Mouse (Mus musculus) hindbrain, embryonic 11.5 days (tissue): Measurements from ENCODE around the gene Bcl2l13. TPM values are rescaled to one million over a fixed set of nuclear protein-coding genes. Genes with fewer than 3 reads are reported as not detected.
"Not testable (repeated sequence)": the region's sequence is repeated elsewhere in the genome, so short reads cannot be mapped to it uniquely, and the experiment has no call there.

Experiments used
- ATAC-seq: fragments of 200-750 bp; cut with Nextera tagmentation; 2 replicates; pipeline ENCODE4 v1.8.0; 2017; ENCODE audit warnings: mild to moderate bottlenecking, moderate TSS enrichment, moderate library complexity; ENCODE audit not compliant: low FRiP score
- DNase-seq: peaks from one replicate; pipeline ENCODE4 v3.0.0-alpha.2; 2015; ENCODE audit warnings: low spot score
- H3K27ac ChIP-seq: fragments of 300-500 bp; sonication (generic); 2 replicates; pipeline ENCODE4 v1.5.1; 2014; ENCODE audit warnings: mild to moderate bottlenecking, low read depth, low read length
- H3K27me3 ChIP-seq: fragments of 300-500 bp; sonication (generic); 2 replicates; pipeline ENCODE4 v1.6.1; 2014; ENCODE audit warnings: mild to moderate bottlenecking, low read length, moderate library complexity, mixed read lengths; ENCODE audit not compliant: control insufficient read depth, insufficient read depth
- H3K36me3 ChIP-seq: fragments of 300-500 bp; sonication (generic); 2 replicates; pipeline ENCODE4 v1.6.1; 2014; ENCODE audit warnings: mild to moderate bottlenecking, low read length, moderate library complexity, mixed read lengths; ENCODE audit not compliant: control insufficient read depth, insufficient read depth
- H3K4me1 ChIP-seq: fragments of 300-500 bp; sonication (generic); replicated peaks from 2 replicates; pipeline ENCODE4 v1.6.1; 2014; ENCODE audit warnings: low read length, mixed read lengths; ENCODE audit not compliant: control insufficient read depth, insufficient read depth
- H3K4me2 ChIP-seq: fragments of 300-500 bp; sonication (generic); replicated peaks from 2 replicates; pipeline ENCODE4 v1.6.1; 2014; ENCODE audit warnings: mild to moderate bottlenecking, low read depth, low read length
- H3K4me3 ChIP-seq: fragments of 300-500 bp; sonication (generic); 2 replicates; pipeline ENCODE4 v1.5.1; 2014; ENCODE audit warnings: low read depth, low read length
- H3K9ac ChIP-seq: fragments of 300-500 bp; sonication (generic); 2 replicates; pipeline ENCODE4 v1.6.1; 2014; ENCODE audit warnings: low read depth, low read length
- H3K9me3 ChIP-seq: fragments of 300-500 bp; sonication (generic); 2 replicates; pipeline ENCODE4 v1.6.1; 2016; ENCODE audit warnings: low read length; ENCODE audit not compliant: control insufficient read depth
- WGBS: fragments of 180-500 bp; shearing (Covaris S2); extraction: QIAGEN DNeasy Blood & Tissue Kit; methylation state at CpG from one replicate; pipeline ENCODE4 v1.1.7; 2014; 5-methylcytosine and 5-hydroxymethylcytosine counted together
- polyA plus RNA-seq: library from polyadenylated mRNA; unstranded; fragments of >200 nt; fragmentation: Nextera tagmentation; extraction: Ambion mirVana; gene quantifications from 2 replicates; pipeline ENCODE4 v1.2.1, GENCODE M21; 2014

Gene Bcl2l13
- polyA plus RNA-seq, 1 experiment from 2014 or later = 31.7 TPM

DNA sequence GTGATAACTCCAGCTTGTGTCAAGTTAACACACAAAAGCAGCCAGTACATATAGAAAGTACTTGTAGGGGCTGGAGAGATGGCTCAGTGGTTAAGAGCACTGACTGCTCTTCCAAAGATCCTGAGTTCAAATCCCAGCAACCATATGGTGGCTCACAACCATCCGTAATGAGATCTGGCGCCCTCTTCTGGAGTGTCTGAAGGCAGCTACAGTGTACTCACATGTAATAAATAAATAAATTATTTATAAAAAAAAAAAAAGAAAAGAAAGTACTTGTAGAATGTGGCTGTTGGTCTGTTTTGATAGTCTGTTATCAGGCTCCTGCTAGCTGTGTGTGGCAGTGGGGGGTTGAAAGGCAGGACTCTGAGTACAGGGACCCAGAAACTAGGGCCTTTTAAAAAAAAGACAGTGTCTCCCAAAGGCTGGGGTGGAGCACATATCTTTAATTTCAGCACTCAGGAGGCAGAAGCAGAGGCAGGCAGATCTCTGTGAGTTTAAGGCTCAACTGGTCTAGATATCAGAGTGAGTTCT is 88.8 kb downstream of the Bcl2l13 start:
- H3K4me2 ChIP-seq, H3K9ac ChIP-seq, DNase-seq, H3K36me3 ChIP-seq, H3K9me3 ChIP-seq, H3K4me3 ChIP-seq, H3K4me1 ChIP-seq, H3K27me3 ChIP-seq, ATAC-seq, H3K27ac ChIP-seq: not testable (repeated sequence)
- 69% methylated on average over 2 of the region's 2 CpGs for WGBS

DNA sequence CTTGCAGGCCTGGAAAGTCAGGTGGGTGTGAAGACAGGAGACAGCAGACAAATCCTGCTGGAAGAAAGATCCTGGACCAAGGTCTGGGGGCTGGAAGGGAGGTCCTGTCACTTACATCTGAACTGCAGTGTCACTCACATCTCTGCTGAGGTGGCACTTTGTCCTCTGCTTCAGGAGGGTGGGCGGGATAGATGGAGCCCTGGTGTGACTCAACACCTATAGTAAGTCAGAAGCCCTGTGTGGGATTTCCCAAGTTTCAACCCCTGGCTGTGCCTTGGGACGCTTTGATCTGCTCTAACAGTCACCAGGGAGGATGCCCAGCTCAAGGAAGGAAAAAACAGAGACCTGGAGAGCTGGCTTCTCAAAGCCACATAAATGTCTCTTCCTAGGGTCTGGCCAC is 90.9 kb downstream of the Bcl2l13 start:
- no peaks in the 10 kb centered on the region for H3K4me1 ChIP-seq
- no peak overlapping the region for H3K4me3 ChIP-seq
- no peak overlapping the region for H3K9ac ChIP-seq
- H3K9me3 ChIP-seq = no peaks in the 10 kb centered on the region
- ATAC-seq = no peak
- H3K27me3 ChIP-seq = no peaks in the 10 kb centered on the region
- no peak overlapping the region for H3K27ac ChIP-seq
- no peaks in the 10 kb centered on the region for H3K36me3 ChIP-seq
- whole genome bisulfite sequencing = 53% methylated on average over 2 of the region's 2 CpGs
- no peak overlapping the region for H3K4me2 ChIP-seq
- no peak for DNase-seq

DNA sequence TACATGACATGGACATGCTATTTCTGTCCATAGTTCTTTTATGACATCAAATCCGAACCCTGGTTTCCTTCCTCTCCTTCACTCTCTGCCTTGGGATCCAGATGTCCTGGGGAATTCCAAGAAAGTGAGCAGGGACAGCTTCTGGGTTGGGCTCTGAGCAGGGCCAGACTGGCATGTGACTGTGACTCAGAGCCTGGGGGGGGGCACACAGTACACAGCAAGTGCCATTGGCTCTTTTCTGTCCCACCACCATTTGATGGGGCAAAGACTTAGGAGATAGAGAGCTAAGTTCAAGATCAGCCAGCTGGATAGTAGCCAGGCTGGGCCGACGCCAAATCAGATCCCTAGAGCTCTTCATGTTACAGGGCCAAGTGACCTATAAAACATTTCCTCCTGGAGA is 91.8 kb downstream of the Bcl2l13 start:
- DNase-seq = no peak
- Histone ChIP-seq H3K4me2 (no peak overlapping the region), H3K4me1 (no peaks in the 10 kb centered on the region), H3K9me3 (no peaks in the 10 kb centered on the region), H3K9ac (no peak overlapping the region), H3K27ac (no peak overlapping the region), H3K4me3 (no peak overlapping the region), H3K27me3 (no peaks in the 10 kb centered on the region), H3K36me3 (no peaks in the 10 kb centered on the region)
- WGBS = 84% methylated on average over 3 of the region's 3 CpGs
- no peak for ATAC-seq

DNA sequence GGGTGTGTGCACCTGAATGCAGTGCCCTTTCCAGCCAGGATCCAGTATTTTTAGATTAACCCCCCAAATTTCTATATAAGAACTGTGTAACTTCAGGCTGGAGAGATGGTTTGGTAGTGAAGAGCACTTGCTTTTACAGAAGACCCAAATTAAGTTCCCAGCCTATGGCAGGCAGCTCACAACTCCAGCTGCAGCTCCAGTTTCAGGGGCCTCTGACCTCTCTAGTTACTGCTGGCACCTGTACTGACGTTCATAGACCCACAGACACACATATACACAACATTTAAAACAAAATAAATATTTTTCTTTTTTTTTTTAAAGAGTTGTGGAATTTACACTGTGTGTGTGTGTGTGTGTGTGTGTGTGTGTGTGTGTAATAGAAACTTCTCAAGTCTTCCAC is 93.4 kb downstream of the Bcl2l13 start:
- no peak overlapping the region for H3K27ac ChIP-seq
- no peak overlapping the region for H3K4me2 ChIP-seq
- no peak for DNase-seq
- H3K27me3 ChIP-seq = no peaks in the 10 kb centered on the region
- no peak for ATAC-seq
- no peak overlapping the region for H3K4me3 ChIP-seq
- no peaks in the 10 kb centered on the region for H3K9me3 ChIP-seq
- WGBS = 54% methylated on average over 1 of the region's 1 CpGs
- H3K36me3 ChIP-seq = no peaks in the 10 kb centered on the region
- no peaks in the 10 kb centered on the region for H3K4me1 ChIP-seq
- H3K9ac ChIP-seq = no peak overlapping the region

DNA sequence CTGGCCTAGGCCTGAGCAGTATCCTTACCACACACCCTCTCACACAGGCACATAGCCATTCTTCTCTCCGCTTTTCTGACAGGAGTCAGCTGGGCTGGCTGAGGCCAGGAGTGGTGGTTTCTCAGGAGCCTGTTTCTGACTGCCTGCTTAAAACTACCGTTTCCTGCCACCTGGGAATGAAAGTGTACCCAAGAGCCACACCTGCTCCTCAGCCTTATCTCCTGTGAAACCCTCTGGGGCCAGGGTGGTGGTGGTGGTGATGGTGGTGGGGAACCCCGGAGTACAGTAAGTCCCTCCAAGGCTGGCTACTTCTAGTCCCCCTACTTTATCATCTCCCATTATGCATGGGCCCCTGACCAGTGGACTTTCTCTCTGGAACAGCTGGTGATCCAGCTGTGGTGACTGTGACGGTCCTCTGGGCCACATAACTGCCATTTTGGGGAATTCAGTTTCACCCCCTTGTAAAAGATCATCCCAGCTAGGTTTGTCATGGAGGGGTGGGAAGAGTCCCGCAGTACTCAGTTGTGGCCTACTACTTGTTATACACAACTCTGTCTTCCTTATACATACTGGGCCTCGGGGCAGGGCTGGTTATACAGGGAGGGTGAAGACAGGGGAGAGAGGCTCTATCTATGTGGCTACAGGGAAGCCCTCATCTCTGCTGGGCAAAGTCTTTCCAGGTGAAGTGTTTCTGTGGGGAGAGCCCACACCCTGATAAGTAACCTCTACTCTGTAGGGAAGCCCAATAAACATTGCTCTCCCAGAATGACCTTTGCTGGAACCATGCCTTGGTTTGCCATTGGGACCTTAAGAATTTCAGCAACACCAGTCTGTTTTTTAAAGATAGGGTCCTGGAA is 94.7 kb downstream of the Bcl2l13 start:
- no peak overlapping the region for H3K9ac ChIP-seq
- H3K4me3 ChIP-seq = no peak overlapping the region
- no peak overlapping the region for H3K4me2 ChIP-seq
- WGBS = 88% methylated on average over 6 of the region's 6 CpGs
- H3K36me3 ChIP-seq = no peaks in the 10 kb centered on the region
- H3K27me3 ChIP-seq = no peaks in the 10 kb centered on the region
- ATAC-seq (no peak), DNase-seq (no peak)
- H3K4me1 ChIP-seq = no peaks in the 10 kb centered on the region
- H3K27ac ChIP-seq = no peak overlapping the region
- H3K9me3 ChIP-seq = no peaks in the 10 kb centered on the region

DNA sequence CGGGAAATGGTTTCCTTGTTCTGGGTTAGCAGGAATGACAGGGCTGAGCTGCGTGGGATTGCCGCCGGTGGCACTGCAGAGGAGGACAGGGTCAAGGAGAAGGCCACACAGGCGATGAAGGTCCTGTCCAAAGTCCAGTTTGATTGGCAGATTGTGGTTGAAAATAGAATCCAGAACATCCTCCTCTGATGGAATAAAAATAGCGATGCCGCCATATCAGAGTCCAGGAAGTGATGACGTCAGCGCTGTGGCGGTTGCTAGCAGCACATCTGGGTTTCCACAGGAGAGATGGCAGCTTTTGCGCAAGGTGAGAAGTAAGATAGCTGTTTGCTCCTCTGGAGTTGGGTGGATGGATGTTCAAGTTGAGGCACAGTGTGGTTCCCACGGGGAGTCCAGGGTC is 96.6 kb downstream of the Bcl2l13 start:
- DNase-seq = no peak
- H3K4me2 ChIP-seq = no peak overlapping the region
- H3K4me3 ChIP-seq = no peak overlapping the region
- no peaks in the 10 kb centered on the region for H3K36me3 ChIP-seq
- no peak overlapping the region for H3K27ac ChIP-seq
- no peak for ATAC-seq
- H3K4me1 ChIP-seq = no peaks in the 10 kb centered on the region
- H3K27me3 ChIP-seq = no peaks in the 10 kb centered on the region
- 92% methylated on average over 12 of the region's 12 CpGs for WGBS
- no peaks in the 10 kb centered on the region for H3K9me3 ChIP-seq
- H3K9ac ChIP-seq = no peak overlapping the region

DNA sequence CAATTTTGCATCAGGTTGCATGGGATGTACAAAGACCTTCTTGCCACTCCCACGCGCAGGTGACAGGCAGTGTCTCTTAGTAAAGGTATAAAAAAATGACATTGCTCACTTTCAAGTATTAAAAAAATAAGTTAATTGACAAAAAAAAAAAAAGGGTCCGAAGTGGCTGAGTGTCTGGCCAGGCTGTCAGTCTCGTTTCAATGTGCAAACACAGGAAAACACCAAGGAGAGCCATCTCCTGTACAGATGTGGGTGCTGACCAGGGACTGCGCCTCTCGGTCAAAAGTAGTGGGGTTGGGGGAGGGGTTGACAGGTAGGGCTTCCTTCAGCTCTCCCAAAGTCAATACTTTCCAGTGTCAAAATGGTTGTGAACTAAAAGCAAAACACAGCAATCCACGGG is 97.7 kb downstream of the Bcl2l13 start:
- no peak for ATAC-seq

DNA sequence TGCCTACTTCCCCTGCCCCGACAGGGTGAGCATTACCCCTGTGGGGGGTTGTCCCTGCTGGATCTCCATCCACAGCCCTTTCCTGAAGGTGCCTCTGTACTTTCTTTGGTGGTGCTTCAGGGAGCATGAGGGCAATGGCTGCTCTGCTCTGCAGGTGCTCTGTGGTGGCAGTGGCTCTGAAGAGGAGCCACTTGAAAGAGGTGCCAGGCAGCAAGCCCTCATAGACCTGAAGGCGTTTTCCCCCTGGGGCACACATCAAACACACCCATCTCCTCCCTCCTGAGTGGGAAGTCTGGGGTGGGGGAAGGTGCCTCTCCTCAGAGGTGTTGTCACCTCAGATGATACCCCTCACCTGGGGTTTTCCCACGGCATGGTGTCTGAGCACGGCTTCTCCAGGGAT is 98.2 kb downstream of the Bcl2l13 start:
- Histone ChIP-seq H3K9me3 (no peaks in the 10 kb centered on the region), H3K4me3 (no peak overlapping the region), H3K4me1 (no peaks in the 10 kb centered on the region), H3K27ac (no peak overlapping the region), H3K27me3 (no peaks in the 10 kb centered on the region), H3K36me3 (no peaks in the 10 kb centered on the region), H3K9ac (no peak overlapping the region), H3K4me2 (no peak overlapping the region)
- WGBS = 80% methylated on average over 4 of the region's 4 CpGs
- ATAC-seq (no peak), DNase-seq (no peak)

More for the DNA sequence above, 97.7 kb downstream of the Bcl2l13 start:
- 92% methylated on average over 7 of the region's 7 CpGs for WGBS
- Histone ChIP-seq H3K4me3 (no peak overlapping the region), H3K9ac (no peak overlapping the region), H3K27ac (no peak overlapping the region), H3K36me3 (no peaks in the 10 kb centered on the region), H3K4me2 (no peak overlapping the region), H3K9me3 (no peaks in the 10 kb centered on the region), H3K27me3 (no peaks in the 10 kb centered on the region), H3K4me1 (no peaks in the 10 kb centered on the region)
- DNase-seq = no peak

DNA sequence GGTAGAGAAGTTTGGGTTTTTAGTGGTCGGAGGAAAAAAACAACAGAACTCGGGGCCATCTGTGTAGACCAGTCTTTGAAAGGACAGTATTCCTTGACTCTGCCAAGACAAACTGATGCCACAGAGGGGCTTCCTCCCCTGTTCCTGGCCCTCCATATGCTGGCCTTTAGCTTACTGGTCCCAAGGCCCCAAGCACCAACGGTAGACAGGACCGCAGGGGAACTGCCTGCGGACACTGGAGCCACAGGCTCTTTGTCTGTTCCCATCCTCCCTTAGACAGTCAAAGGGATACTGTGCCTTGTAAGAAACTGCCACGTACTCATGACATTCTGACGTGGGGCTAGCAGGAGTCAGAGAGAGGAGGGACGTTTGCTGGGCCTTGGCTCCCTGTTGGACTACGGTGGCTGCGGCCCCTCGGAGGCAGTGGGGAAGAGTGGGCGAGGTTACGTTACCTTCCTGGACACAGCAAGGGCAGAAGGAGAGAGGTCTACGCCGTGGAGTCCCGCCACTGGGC is 101.1 kb downstream of the Bcl2l13 start:
- Histone ChIP-seq H3K36me3 (no peaks in the 10 kb centered on the region), H3K4me2 (no peak overlapping the region), H3K4me3 (no peak overlapping the region), H3K27me3 (no peaks in the 10 kb centered on the region), H3K27ac (no peak overlapping the region), H3K9ac (no peak overlapping the region), H3K9me3 (no peaks in the 10 kb centered on the region), H3K4me1 (no peaks in the 10 kb centered on the region)
- ATAC-seq (no peak), DNase-seq (no peak)
- WGBS = 81% methylated on average over 16 of the region's 16 CpGs
